Mouse (Mus musculus): Measurements from ENCODE around the gene Gm3696.
"Not testable (repeated sequence)": the region's sequence is repeated elsewhere in the genome, so short reads cannot be mapped to it uniquely, and the experiment has no call there.

DNA sequence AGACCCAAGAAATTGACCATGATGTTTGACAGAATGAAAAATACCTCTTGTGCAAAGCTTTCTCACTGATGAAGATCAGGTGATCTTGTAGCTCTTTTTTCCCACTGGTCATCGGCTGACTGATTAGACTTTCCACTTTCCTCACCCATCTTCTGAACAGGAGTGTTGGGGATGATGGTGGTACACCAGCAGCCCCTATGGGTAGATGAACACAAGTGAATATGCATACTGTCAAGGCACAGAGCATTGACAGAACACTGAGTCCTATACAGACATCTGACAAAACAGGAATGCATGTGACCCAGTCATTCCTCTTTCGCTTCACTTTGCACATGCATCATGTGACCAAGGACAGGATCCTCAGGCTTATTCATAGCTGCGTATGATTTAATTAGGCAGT is at the start of gene Gm3696:
- not testable (repeated sequence) for TF ChIP-seq CTCF, POLR2A (IDR thresholded peaks at IDR 0.05; ENCODE audit: insufficient read depth, low read depth, low read length)

Data from olfactory bulb, adult 2 months (tissue).